Mouse (Mus musculus): ENCODE measurements at regions not wholly inside any gene's neighbourhood (a gene's known extent, or its start where the extent isn't known, plus 50 kb on each side); places are given as distances from the start of the nearest gene placed in this dataset.

DNA sequence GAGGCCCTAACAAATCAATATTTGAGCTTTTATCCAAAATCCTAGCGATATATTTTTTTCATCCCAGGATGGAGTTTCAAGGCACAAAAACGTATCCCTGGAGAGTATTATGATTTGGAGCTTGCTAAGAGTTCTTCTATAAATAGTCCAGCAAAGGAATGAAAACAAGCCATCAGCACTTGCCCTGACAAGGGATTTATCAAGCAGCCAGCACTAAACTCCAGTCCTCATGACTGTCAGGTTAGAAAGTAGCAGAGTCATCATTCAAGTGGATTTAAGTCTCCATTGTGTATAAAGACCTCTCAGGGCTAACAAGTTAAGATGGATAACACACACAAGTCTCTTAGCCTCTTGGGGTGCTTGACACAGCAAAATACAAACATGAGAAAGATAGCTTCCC, 148.6 kb upstream of the Ust start:
- no peak for DNase-seq
- intact Hi-C loops (cut with DNase I) = no loop called here

DNA sequence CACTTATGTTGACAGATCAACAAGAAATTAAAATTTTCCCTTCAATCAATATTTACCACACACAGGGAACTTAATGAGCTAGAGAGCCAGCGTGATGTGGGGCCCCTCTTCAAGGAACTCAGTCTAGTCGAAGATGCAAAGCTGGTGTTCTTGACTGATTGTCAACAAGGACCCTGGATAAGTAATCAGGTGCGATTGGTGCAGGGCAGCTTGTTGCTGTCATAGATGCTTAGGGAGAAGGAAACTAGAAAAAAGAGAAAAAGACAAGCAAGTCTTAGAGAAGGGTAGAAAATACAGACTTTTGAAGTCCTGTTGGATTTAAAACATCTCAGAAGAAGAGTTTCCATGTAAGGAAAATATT, 140.3 kb upstream of the Ust start:
- no peak for DNase-seq
- intact Hi-C loops (cut with DNase I) = no loop called here

DNA sequence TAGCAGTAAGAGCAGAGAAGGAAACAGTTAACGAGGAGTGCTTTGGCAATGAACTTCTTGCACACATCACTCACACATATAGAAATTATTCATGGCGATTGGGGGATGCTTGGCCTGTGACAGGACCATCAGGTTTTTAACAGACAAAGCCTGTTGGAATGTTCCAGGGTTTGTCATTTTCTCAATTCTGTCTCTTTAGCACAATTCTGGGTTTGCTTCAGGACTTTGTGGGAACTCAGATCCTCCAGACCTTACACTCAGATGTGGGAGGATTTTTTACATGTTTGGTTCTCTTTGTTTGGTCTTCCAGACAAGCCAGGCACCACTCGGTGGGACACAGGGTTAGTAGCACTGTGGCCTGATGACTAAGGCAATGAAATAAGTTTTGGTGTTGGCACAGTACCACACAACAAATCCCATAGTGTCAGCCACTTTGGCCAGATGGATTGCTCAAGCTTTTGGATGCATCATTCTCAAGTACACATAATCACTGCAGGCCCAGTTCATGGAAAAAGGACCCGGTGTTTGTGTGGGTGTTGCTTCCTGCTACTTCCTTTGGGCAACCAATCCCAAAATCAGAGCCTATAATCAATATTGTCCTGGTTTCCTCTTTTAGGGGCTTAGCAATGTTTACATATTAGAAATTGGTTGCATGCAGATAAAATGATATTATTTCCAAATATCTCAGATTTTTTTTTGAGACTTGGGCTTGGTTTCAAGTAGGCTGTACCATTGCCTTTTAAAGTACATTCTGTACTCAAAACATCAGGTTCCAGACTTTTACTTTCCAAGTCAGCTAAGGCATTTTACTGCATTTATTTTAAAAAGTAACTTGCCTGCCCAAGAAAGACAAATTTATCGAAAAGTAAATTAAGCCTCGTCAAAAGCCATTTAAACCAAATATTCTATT, 139.7 kb upstream of the Ust start:
- DNase-seq = no peak

DNA sequence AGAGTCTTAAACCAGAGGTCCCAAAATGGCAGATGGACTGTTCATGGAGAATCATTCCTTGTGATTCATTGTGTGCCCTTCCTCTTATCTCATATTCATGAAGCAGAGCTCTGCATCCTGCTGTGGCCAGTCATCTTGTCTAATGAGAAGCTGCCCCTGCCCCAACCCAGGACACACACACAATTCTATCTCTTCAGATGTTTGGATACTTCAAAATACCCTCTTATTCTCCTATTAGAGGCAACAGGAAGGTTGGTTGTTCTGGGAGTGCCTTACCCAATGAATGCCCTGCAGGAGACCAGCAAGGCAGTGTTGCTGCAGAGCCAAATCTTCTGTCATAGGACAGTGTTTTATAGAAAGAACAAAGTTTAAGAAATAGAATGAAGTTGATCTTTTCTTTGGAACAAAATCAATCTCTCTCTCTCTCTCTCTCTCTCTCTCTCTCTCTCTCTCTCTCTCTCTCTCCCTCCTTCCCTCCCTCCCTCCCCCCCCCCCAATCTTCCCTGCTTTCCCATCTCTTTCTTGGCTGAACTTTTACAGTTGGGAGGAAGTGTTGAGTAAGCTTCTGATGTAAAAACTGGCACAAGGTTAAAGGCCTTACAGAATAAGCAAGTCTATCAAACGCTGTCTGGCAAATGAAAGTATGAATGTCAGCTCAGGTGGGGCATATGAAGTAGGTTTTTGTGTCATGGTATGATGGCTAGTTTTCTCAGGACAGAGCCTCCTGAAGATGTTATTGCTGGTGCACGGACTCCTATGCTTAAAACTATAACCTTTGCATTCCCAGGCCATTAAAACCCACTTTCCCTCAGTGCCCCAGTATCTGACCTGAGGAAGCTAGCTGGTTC, 138.8 kb upstream of the Ust start:
- intact Hi-C loops (cut with DNase I) = no loop called here
- no peak for DNase-seq

More for the DNA sequence above, 139.7 kb upstream of the Ust start:
- intact Hi-C loops (cut with DNase I) = no loop called here

DNA sequence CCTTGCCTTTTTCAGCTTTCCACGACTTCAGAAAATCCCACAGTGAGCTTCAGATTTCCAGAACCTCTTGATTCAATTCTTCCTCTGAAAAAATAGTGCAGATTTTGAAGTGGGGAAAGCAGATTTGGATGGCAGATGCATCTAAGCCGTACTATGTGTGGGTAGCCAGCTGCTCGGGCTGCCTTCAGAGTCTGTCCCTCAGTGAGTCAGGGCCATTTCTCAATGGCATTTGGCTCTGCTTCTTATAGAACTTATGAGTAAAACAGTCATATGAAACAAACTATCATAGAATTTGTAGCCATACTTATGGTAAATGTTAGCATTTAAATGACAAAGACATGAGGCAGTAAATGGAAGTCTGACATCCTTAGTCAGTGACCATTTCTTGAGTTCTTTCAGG, 135.0 kb upstream of the Ust start:
- intact Hi-C loops (cut with DNase I) = no loop called here
- DNase-seq = no peak

DNA sequence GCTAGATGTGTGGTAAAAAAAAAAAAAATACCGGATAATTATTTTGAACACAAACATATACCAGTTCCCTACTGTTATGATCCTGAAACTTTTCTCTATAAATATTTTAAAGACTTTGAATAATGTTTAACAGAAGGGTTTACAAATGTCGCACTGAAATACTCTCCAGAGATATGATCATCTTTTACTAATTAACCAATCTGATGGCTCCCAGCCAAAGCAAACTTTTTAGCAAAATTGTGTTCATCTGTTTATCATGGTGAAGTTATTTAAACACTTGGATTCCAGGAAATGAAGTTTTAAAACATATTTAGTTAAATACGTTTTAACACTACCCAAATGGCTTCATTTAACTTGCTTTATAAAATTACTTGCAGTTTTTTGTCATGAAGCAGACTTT, 123.6 kb upstream of the Ust start:
- DNase-seq = no peak
- intact Hi-C loops (cut with DNase I) = no loop called here

DNA sequence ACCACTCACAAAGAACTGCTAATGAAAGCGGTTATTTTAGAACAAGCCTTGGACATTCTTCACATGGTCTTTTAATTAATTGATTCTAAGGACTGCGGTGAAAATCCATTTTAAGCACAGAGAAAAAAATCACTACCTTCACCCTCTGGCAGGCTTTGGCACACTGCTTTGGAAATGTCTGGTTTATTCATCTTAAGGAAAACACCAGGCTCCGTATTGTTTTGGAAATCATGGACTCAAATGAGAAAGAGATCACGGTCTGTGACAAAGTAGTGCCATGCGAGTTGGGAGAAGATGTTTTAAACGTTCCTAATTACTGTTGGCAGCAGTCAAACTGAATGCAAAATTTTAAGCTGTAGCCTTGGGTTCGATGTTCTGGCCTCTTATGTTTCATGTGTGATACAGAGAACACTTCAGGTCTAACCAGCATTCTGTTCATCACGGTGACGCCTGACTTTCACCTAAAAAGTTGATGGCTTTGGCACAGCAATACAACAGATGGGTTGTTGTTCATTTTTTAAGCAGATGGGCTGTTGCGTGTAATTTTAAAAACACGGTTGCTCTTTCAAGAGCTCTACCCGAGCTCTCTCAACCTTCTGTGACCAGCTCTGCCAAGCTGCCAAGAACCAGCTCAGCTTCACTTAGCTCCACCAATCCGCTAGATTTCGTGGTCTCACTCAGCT, 105.7 kb upstream of the Ust start:
- intact Hi-C loops (cut with DNase I) = no loop called here
- DNase-seq = peak; percentile 4

DNA sequence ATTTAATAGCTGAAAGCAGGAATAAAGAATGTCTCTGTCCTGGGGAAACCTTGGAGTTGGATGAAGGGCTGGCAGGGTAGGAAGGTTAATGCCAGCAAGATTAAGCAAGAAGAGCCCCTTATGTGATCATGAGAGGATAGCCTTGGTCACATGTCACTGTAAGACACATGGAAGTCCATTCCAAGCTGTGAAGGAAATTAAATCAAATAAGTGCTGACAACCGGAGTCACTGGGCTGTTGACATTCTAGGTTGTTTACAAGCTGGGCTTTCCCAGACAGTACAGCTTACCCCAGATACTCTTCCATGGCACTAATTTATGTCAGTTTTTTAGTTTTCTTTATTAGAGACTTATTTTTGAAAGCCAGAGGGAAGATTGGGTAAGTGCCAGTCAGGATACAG, 100.1 kb upstream of the Ust start:
- no peak for DNase-seq
- intact Hi-C loops (cut with DNase I) = no loop called here

DNA sequence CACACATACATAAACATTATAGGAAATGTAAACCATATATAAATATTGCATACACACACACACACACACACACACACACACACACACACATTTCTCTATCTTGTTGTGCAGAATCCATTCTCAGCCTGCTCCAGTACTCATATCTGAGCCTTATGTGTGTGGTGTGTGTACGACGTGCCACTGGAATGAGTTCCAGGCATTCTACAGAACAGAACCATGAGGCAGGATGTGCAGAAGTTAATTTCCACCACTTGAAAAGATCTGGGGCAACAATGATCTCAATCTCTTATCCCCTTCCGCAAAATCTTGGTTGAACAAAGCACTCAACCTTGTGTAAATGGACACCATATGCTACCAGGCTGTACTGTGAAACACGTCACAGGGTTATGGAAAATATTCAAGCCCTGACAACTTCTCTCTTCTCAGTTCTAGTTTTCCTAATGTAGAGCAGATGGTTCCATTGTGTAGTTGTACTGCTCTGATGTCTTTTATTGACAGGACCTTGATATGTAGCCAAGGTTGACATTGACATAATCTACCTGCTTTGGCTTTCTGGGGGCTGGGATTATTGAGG, 96.9 kb upstream of the Ust start:
- intact Hi-C loops (cut with DNase I) = no loop called here
- no peak for DNase-seq

DNA sequence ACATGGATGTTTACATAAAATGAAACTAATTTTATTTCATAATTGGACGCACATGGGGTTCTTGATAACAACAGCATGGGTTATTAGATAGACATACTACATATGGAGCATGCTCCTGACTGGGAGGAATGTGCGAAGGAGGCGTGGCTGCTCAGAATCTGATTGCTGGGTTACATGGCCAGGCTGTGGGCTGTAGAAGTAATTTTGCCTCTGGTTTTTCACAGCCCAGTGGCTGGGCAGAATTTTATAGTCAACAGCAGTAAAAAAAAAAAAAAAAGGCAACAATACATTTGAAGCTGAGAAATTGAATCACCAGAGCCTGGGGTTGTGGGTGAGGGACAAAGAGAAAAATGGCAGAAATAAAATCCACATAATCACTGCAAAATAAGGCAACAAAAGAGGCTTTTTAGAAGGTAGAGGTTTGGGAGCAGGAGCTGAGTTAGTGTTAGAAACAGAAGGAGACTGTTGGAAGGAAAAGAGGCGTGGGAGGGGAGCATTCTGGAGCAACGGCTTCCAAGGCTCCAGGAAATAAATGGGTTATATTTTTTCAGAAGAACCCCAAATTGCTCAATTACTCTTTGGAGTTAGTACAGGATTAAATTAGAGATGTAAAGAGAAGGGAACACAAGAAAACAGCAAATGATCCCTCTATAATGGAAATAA, 71.4 kb upstream of the Ust start:
- intact Hi-C loops (cut with DNase I) = no loop called here
- no peak for DNase-seq

DNA sequence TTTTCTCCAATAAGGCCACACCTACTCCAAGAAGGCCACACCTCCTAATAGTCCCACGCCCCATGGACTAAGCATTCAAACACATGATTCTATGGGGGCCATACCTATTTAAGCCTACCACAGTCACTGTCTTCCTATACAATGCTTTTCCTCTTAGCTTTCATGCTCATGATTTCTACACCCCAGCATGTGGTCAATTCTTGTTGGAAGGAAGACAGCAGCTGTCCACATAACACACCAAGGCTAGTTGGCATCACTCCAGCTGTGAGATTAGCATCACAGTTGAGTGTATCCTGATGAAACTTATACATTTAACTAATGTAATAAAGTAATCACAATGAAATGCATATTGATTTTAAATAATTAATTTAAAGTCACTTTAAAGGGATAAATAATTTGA, 70.5 kb upstream of the Ust start:
- intact Hi-C loops (cut with DNase I) = no loop called here
- DNase-seq = peak; percentile 55

DNA sequence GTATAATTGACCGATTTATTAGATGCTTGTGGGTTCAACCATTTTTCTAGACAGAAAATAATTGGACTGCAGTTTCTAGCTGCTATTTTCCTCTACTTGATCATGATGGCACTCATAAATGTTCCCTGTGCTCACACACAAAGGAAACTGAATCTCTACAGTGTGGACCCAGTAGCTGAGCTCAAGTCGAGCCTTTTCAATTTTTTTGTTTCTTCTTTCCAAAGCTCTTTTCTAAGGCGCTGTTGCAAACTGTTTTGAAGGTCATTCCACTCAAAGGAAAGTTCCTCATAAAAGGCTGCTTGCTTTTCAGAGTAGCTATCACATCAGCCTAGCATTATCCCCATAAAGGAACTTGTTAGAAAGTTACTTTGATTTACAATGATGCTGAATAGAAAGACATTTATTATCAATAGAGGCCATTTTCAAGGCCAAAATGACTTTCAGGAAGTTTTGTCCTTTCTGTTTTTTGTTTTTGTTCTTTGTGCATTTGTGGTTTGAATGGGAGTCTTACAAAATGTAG, 65.8 kb upstream of the Ust start:
- DNase-seq = no peak
- intact Hi-C loops (cut with DNase I) = no loop called here

DNA sequence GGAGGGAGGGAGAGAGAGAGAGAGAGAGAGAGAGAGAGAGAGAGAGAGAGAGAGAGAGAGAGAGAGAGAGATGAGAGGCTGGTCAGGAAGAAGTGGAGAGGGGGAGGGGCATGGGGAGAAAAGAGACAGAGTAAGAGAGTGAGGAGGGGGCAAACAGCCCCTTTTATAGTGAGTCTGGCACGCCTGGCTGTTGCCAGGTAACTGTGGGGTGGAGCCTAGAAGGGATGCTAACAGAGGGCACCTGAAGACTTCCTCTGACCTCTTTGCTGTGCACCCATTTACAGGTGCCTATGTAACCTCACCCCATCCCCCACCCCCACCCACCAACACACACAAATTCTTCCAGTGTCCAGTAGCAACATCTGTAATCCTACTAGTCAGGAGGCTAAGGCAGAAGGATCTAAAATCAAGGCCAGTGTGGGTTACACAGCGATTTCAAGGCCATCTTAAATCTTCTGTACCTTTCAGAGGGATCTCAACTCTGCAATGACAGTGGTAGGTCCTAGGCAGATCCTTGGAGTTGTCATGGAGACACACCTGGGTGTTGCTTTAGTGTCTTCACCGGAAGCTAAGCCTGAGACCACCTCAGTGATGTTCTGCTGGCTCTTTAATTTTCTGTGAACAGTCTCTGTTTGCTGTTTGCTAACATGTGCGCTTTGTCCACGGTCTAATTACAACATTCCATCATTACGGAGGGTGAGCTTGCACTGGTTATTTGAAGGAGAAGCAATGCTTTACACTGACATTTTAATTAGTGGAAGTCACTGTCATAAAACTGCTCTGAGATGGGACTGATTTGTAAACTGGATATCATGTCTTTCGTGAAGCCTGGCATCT, 65.1 kb upstream of the Ust start:
- no peak for DNase-seq
- intact Hi-C loops (cut with DNase I) = no loop called here

DNA sequence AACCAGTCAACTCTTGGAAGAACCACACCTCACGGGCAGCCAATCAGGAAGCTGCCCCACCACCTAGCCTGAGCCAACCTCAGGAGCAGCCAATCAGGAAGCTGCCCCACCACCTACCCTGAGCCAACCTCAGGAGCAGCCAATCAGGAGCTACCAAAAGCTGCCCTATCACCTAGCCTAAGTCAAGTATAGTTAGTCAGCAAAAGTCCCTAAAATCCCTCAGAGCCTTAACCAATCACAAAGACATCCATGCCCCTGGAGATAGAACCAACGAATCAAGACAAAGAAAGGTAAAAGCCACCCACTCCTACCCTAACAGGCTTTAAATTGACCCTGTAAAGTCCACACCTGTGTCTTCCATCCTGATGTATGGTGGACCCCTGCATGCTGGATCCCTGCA, 61.7 kb upstream of the Ust start:
- intact Hi-C loops (cut with DNase I) = no loop called here
- DNase-seq = no peak

DNA sequence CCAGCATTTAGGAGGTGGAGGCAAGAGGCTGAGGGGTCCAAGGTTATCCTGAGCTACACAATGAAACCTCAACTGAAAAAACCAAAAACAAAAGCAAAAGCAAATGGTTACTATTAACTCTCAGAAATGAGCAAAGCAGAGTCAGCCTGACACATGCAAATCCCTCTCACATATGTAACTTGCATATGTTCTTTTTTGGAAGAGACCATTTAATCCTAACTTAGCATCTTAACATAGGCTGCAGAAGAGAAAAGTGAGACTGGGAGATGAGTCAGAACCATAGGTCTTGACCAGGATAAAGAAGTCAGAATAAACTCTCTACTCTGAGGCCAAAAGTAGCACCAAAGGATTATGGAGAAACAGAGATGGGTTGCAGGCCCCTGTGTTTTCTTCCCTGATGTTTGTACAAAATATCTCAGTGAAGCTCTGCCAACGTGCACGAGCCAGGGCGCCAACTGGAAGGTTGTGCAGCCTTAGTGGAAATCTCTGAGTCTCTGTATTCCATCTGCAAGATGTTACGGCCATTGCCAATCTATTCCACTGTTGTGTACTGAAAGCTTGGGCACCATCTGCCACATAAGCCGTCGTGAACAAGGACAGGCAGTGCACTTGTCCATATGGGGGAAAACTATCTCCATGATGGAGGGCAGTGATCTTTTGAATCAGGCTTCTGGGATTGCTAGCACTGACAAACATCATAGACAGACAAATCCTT, 59.2 kb upstream of the Ust start:
- peak; percentile 52 for DNase-seq
- intact Hi-C loops (cut with DNase I) = no loop called here
